Mouse (Mus musculus) kidney, postnatal 4 days (tissue): ENCODE data around the gene Dclk2.

Experiments
- DNase-seq, 2 experiments: peaks; one replicate each; pipeline ENCODE4 v3.0.0; 2021; ENCODE audit warnings: mixed read lengths in 2 of 2

The Dclk2 gene

GRCm38 (mm10) chr3:86793720-86794191, 126.9 kb downstream of the Dclk2 start:
- peak in 1 of 2 experiments; percentile 51 for DNase-seq

DNA sequence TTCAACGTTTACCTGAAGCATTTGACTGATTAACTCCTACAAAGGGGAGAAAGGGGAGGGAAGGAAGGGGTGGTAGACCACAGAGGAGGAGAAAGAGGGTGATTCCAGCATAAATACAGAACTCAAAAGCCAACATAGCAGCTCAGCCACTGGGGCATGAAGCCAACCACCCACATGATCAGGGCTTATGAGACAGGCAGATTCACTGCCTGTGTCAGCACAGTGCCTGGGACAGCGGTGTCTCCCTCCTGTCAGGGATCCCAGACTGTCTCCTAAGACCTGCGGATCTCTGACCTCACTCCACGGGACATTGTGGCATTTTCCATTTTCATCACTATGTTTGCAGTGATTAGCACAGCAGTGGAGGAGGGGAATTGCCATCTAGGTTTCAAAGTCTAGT, 127.4 kb downstream of the Dclk2 start:
- peak; percentile 48 to 55 for DNase-seq

DNA sequence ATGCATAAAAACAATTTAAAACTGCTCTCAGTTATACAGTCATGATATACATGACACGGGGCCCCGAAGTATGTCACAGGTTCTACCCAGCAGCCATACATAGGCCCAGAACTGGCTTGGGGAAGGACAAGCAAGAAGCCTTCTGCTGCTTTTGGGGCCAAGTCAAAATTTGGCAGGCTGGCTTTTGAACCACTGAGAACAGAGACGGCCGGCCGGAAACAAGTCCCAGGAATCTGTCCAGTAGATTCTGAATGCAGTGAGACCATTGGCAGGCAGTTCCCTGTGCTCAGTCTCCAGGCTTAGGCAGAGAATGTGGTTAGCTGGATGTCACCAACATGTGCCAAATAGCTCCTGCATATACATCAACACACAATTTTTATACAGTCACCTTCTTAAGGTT, 130.9 kb downstream of the Dclk2 start:
- DNase-seq: no peak

- DNase-seq: peak; percentile 70 to 81
Observed at GRCm38 (mm10) chr3:86788711-86789110, 131.9 kb downstream of the Dclk2 start.

- DNase-seq: no peak
Observed at GRCm38 (mm10) chr3:86787423-86788123, 133.1 kb downstream of the Dclk2 start.

GRCm38 (mm10) chr3:86786845-86787351, 133.8 kb downstream of the Dclk2 start:
- DNase-seq: peak; percentile 38 to 49

- no peak for DNase-seq
Observed at GRCm38 (mm10) chr3:86786280-86786679, 134.4 kb downstream of the Dclk2 start.

DNA sequence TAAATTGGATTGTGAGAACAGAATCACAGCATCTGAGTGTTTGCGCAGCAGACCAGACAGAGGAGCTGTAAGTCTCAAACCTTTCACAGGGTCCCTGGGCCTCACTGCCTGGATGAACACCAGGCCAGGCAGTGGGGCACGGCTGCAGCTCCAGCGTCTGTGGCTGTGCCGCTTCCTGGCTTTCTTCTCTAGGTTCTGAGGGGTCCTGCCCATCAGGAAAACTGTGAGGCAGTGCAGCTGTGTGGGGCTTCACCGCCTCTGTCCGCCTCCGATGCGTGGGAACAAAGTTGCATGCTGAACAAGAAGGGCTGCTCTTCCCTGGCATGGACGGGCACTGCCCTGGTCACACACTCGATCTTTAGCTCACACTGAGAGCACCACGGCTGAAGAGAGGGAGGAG, 135.7 kb downstream of the Dclk2 start:
- DNase-seq: peak in 1 of 2 experiments; percentile 32

DNA sequence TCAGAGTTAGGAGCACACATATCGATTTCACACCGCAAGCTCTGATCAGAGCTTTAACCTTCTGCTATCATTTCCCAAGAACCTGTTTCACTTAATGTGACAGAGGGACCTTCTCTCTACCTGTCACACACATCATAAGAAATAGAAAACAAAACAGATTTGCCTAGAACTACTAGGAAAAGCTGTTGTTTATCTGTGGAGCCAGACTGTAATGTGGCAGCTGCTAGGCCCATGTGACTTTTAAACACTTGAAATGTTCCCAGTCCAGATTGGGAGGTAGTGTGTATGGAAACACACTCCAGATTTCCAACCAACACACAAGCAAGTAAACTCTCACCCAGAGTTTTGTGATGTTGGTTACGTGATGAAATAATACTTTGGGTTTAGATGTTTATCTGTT, 136.6 kb downstream of the Dclk2 start:
- DNase-seq: no peak

- no peak for DNase-seq
Observed at GRCm38 (mm10) chr3:86779704-86780103, 140.9 kb downstream of the Dclk2 start.

- DNase-seq: no peak
Observed at GRCm38 (mm10) chr3:86775444-86775828, 145.2 kb downstream of the Dclk2 start.

DNA sequence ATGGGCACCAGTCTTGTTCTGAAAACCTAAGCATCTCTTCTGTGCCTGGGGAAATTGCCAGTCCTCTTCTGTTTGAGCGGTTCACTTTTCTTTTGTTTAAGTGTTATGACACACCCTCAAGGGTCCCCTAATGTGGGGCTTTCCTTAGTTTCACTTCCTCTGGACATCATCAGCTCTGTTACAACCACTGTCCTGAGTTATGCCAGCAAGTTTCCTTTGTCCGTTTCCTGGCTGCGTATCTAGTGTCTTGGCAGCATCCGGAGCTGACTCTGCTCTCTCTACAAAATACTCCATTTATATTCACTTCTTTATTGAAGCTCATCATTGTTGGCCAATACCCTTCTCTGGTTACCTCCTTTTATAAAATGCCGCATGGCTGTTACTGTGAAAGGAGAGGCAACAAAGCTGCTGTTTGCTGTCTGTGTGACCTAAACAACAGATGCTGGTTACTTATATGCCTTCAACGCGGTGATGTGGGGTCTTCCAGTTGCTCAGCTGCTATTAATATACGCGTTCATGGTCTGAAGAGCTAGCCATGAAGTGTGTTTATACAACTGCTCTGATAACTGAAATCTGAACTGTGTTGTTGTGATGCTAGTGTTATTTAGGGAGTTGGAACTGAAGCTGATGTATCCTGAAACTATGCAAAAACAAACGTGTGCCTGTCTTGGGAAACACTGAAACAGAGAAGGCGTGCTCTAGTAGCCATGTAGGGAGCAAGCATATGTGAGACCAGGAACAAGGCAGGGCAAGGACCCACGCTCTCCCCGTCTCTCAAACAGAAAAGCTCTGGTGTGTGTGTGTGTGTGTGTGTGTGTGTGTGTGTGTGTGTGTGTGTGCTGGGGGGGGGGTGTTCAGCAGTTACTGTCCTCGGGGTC, 145.8 kb downstream of the Dclk2 start:
- no peak for DNase-seq

- DNase-seq: no peak
Observed at GRCm38 (mm10) chr3:86768969-86769368, 151.7 kb downstream of the Dclk2 start.

- DNase-seq: no peak
Observed at GRCm38 (mm10) chr3:86768553-86768952, 152.1 kb downstream of the Dclk2 start.

- DNase-seq: no peak
Observed at GRCm38 (mm10) chr3:86762456-86762855, 158.2 kb downstream of the Dclk2 start.

GRCm38 (mm10) chr3:86762036-86762415, 158.6 kb downstream of the Dclk2 start:
- no peak for DNase-seq

- DNase-seq: peak; percentile 79 to 85
Observed at GRCm38 (mm10) chr3:86761095-86762035, 159.3 kb downstream of the Dclk2 start.

DNA sequence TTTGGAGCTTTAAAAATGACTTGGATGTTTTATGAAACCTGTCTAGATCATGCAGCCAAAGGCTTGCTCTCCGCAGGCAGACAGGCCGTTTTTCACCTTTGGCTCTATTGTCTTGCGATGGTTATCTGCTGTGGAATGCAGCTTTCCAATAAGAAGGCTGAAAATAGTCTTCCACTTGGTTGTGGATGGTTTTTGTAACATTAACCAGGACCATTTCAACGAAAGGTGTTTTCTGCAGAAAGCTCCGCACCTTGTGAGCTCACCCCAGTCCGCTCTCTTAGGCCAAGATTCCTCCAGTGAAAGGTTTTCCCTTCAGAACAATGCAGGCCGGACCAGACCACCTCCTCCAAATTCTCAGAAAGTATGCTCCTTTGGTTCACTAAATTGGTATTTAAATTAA, 160.2 kb downstream of the Dclk2 start:
- no peak for DNase-seq

GRCm38 (mm10) chr3:86759834-86760233, 160.8 kb downstream of the Dclk2 start:
- DNase-seq: no peak

- no peak for DNase-seq
Observed at GRCm38 (mm10) chr3:86759383-86759782, 161.3 kb downstream of the Dclk2 start.

- no peak for DNase-seq
Observed at GRCm38 (mm10) chr3:86758727-86759126, 161.9 kb downstream of the Dclk2 start.

DNA sequence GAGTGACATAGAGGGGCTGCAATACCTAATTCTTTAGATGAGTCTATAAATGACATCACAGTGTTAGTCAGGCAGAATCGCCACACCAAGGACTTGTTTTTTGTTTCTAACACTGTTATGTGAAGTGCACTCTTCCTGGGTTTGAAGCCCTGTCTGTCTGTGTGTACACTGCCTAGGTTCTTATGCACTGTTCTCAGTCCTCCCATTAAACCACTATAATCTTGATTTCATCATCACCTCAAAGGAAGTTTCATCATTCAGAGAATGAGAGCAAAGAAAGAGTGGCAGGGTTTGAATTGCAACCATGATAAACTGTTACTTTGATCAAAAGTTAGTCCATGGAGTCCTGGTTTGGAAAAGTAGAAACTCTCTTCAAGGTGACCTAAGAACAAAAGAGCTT, 164.1 kb downstream of the Dclk2 start:
- DNase-seq: no peak
